In genomic region chr4:59898521-59898919, GRCm38 (mm10) we compare ENCODE assay signal across 37 mouse cellular contexts. TPM values are rescaled to one million over a fixed set of nuclear protein-coding genes. Genes with fewer than 3 reads are reported as not detected.
DNase-seq lines count a peak whose midpoint lies in the region; ATAC-seq and TF ChIP-seq lines count a peak whose summit lies in the region.
"Had no signal": no experiment of that assay in that cellular context is flagged by ENCODE, and none has a peak within 500 bp of the region (broad histone marks: within the 10 kb centered on the region; RNA-seq: fewer than 3 reads in every experiment).

No protein-coding gene starts in this region.

- no peak for TF ChIP-seq POLR2A in heart, adult 2 months (IDR thresholded peaks at IDR 0.05; ENCODE audit: insufficient read depth, low read depth, low read length)

- H3K27me3 ChIP-seq in heart, adult 2 months (ENCODE audit: control insufficient read depth, insufficient read depth, low read length) = no peaks in the 10 kb centered on the region
- H3K27me3 ChIP-seq in kidney, postnatal 0 days (ENCODE audit: insufficient read depth, low read length) = no peaks in the 10 kb centered on the region
- H3K27me3 ChIP-seq: CH12.LX; embryonic facial prominence, embryonic 12.5 days; hindbrain, embryonic 12.5 days; intestine, embryonic 15.5 days; limb, embryonic 12.5 days; liver, embryonic 15.5 days; lung, embryonic 15.5 days; neural tube, embryonic 12.5 days had no signal

- no peak overlapping the region for H3K4me2 ChIP-seq in kidney, postnatal 0 days (ENCODE audit: low read length)
- H3K4me2 ChIP-seq: embryonic facial prominence, embryonic 12.5 days; hindbrain, embryonic 12.5 days; intestine, embryonic 15.5 days; limb, embryonic 12.5 days; liver, embryonic 15.5 days; lung, embryonic 15.5 days; midbrain, embryonic 11.5 days; neural tube, embryonic 12.5 days had no signal

- H3K9ac ChIP-seq in heart, adult 2 months (ENCODE audit: low read depth, low read length) = no peak overlapping the region
- no peak overlapping the region for H3K9ac ChIP-seq in kidney, postnatal 0 days (ENCODE audit: low read depth, low read length)
- H3K9ac ChIP-seq: embryonic facial prominence, embryonic 12.5 days; hindbrain, embryonic 12.5 days; intestine, embryonic 15.5 days; limb, embryonic 12.5 days; liver, embryonic 15.5 days; lung, embryonic 15.5 days; neural tube, embryonic 12.5 days had no signal

- peak in 1 of 2 experiments; percentile 14 for DNase-seq in heart, adult 2 months
- no peak for DNase-seq in heart, postnatal 14 days
- no peak for DNase-seq in kidney, postnatal 0 days (ENCODE audit: low spot score)
- no peak for DNase-seq in kidney, adult 8-10 months
- peak; percentile 53 for DNase-seq in heart, postnatal 4 days
- no peak for DNase-seq in embryo, embryonic 9.5 days (ENCODE audit: extremely low spot score)
- DNase-seq in ovary, postnatal 10 days (ENCODE audit: low spot score) = no peak
- DNase-seq: adrenal gland, postnatal 10 days; cerebellum, adult 8-10 months; cerebellum, postnatal 25 days; gastrocnemius, postnatal 14 days; kidney, adult 2 months; kidney, postnatal 14 days; lung, postnatal 36 days; right cerebral cortex, postnatal 4 days; thymus, postnatal 14 days had no signal

- peak; percentile 64; the same call in 1 of the 2 replicates for TF ChIP-seq EP300 in heart, adult 2 months (IDR thresholded peaks at IDR 0.05; ENCODE audit: insufficient read depth, low read depth, low read length)

- H3K27ac ChIP-seq in heart, adult 2 months = peak overlapping the region; percentile 54
- H3K27ac ChIP-seq in kidney, postnatal 0 days = no peak overlapping the region
- H3K27ac ChIP-seq: embryonic facial prominence, embryonic 12.5 days; hindbrain, embryonic 12.5 days; hindbrain, postnatal 0 days; intestine, embryonic 15.5 days; limb, embryonic 12.5 days; liver, embryonic 15.5 days; neural tube, embryonic 12.5 days had no signal

- H3K4me1 ChIP-seq in heart, adult 2 months (ENCODE audit: control insufficient read depth, insufficient read depth, low read length) = peaks cover 10% of the 10 kb centered on the region; the same call in 1 of the 2 replicates
- H3K4me1 ChIP-seq in kidney, postnatal 0 days (replicated peaks; ENCODE audit: insufficient read depth, low read length) = no peaks in the 10 kb centered on the region
- H3K4me1 ChIP-seq: embryonic facial prominence, embryonic 12.5 days; hindbrain, embryonic 12.5 days; intestine, embryonic 15.5 days; limb, embryonic 12.5 days; liver, embryonic 15.5 days; lung, embryonic 15.5 days; neural tube, embryonic 12.5 days had no signal

- H3K9me3 ChIP-seq in kidney, postnatal 0 days (replicated peaks; ENCODE audit: low read length) = no peaks in the 10 kb centered on the region
- H3K9me3 ChIP-seq: embryonic facial prominence, embryonic 12.5 days; hindbrain, embryonic 12.5 days; intestine, embryonic 15.5 days; limb, embryonic 12.5 days; liver, embryonic 15.5 days; lung, embryonic 15.5 days; neural tube, embryonic 12.5 days had no signal

- no peaks in the 10 kb centered on the region for H3K36me3 ChIP-seq in heart, adult 2 months (ENCODE audit: control insufficient read depth, insufficient read depth, low read length)
- peaks cover 15% of the 10 kb centered on the region; the same call in 1 of the 2 replicates for H3K36me3 ChIP-seq in kidney, postnatal 0 days (ENCODE audit: insufficient read depth, low read length)
- H3K36me3 ChIP-seq: intestine, embryonic 15.5 days; lung, embryonic 15.5 days had no signal

- ATAC-seq in kidney, postnatal 0 days (replicated peaks; ENCODE audit: low FRiP score, low read depth) = peak; percentile 10; the same call in 1 of the 2 replicates
- ATAC-seq: activated CD4-positive, CD25-positive, alpha-beta regulatory T cell, adult 4 months; forebrain, embryonic 14.5 days; hindbrain, postnatal 0 days had no signal

- H3K79me2 ChIP-seq in heart, adult 2 months (replicated peaks; ENCODE audit: control insufficient read depth, insufficient read depth, low read length) = no peaks in the 10 kb centered on the region

- no peak for TF ChIP-seq CTCF in heart, adult 2 months (IDR thresholded peaks at IDR 0.05)
- TF ChIP-seq CTCF in kidney, postnatal 0 days (IDR thresholded peaks at IDR 0.05; ENCODE audit: low read depth) = no peak

- no peak overlapping the region for H3K4me3 ChIP-seq in heart, adult 2 months
- no peak overlapping the region for H3K4me3 ChIP-seq in kidney, postnatal 0 days (replicated peaks; ENCODE audit: low read depth, low read length)
- H3K4me3 ChIP-seq: embryonic facial prominence, embryonic 12.5 days; hindbrain, embryonic 12.5 days; intestine, embryonic 15.5 days; limb, embryonic 12.5 days; liver, embryonic 15.5 days; lung, embryonic 15.5 days; myocyte; neural tube, embryonic 12.5 days had no signal

- WGBS in heart, adult 2 months = 42% methylated on average over 9 of the region's 9 CpGs
- WGBS in kidney, postnatal 0 days = 81% methylated on average over 9 of the region's 9 CpGs

- intact Hi-C loops in heart, adult 2 months (cut with DNase I) = no loop called here
- intact Hi-C loops in heart, postnatal 14 days (cut with DNase I) = no loop called here

RNA-seq across cellular contexts. Expression of gene Slc46a2, which starts 16.3 kb away (rescaled TPM):
- under 1 TPM; 0.08 to 0.50 TPM for total RNA-seq in heart, adult 2 months (2021)
- polyA plus RNA-seq in heart, adult 2 months (2012; rRNA removed) = 0.78 and 0.85 TPM in 2 replicates
- under 1 TPM; 0.12 to 0.93 TPM for total RNA-seq in heart, postnatal 14 days (2021)
- polyA plus RNA-seq in kidney, postnatal 0 days (2015; fragmentation: Nextera tagmentation; extraction: Ambion mirVana) = 0.08 and 0.24 TPM in 2 replicates
- total RNA-seq in heart, postnatal 4 days (2021) = under 1 TPM; 0.19 to 0.27 TPM
- total RNA-seq: adrenal gland, postnatal 10 days; CH12.LX; ES-E14; gastrocnemius, postnatal 14 days; granulocyte monocyte progenitor cell, adult 5-6 weeks; hindbrain, postnatal 0 days; layer of hippocampus, postnatal 10 days; left cerebral cortex, adult 18-20 months; left cerebral cortex, postnatal 25 days; liver, adult 2 months; megakaryocyte, adult 5-6 weeks had no signal
- polyA plus RNA-seq: C2C12; intestine, embryonic 15.5 days; limb, embryonic 12.5 days; liver, adult 2 months; liver, embryonic 15.5 days; myocyte; neural tube, embryonic 12.5 days had no signal
